Mouse (Mus musculus): Measurements from ENCODE around the gene Crym. TPM values are rescaled to one million over a fixed set of nuclear protein-coding genes. Genes with fewer than 3 reads are reported as not detected.

Crym gene
- polyA plus RNA-seq (2015; fragmentation: Nextera tagmentation; extraction: Ambion mirVana): 3.0 and 3.9 TPM in 2 replicates

GRCm38 (mm10) chr7:120201771-120202170, at the start of gene Crym:
Crym (minus strand) TSS chr7:120202111.

DNA sequence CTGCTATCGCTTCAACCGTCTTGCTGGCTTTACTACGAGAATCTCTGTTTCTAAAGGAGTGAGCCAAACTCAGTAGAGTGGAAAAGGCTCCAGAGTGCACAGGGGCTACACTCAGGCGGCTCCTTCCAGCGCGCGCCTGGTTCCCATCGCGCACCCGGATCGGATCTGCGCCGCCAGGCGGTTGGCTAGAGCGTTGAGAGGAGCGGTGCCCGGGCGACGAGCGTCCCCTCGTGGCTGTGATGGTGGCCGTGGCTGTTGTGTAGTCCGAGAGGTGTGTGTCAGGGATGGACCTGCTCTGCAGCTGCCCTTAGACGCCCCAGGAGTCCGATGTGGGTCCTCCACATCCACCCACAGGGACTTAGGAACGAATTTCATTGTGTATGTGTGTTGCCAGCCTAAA, 1.9 kb upstream of the Crym start, which contains the start of gene Abca14:
Abca14 (plus strand) TSS at position 173 of the 400 bp plus-strand sequence.

DNA sequence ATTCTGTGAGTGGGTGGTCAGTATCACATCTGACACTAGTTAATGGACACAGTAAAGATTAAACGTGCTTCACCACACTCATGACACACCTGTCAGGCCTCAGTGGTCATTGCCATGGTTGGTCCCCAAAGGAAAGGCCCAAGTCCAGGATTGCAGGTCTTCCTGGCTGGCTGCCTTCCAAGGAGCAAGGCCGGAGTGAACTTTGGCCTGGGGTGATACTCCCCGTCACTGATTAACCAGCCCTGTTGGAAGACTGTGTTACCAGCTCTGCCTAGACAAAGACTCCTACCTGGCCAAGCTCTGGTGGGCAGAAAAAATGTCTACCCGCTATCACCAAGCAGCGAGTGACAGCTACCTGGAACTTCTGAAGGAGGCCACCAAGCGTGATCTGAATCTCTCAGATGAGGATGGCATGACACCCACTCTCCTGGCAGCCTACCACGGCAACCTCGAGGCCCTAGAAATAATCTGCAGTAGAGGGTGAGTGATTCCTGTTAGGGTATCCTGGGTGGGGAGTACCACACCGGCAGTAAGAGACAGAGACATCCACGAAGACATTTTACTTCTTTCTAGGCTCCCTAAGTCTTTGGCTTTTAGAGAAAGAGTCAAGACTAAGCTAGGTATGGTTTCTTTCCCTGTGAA, 28.2 kb downstream of the Crym start, which contains the start of gene Anks4b:
Anks4b (plus strand) TSS at position 256 of the 642 bp plus-strand sequence.

GRCm38 (mm10) chr7:120145191-120145590, 56.7 kb downstream of the Crym start, which contains the start of gene Zp2:
Zp2 (minus strand) TSS chr7:120145291.

Other genes with a start within 250 kb of the Crym start
- not detected in 2 replicates for gene Dnah3, start 106.8 kb downstream of the Crym start, polyA plus RNA-seq (2015; fragmentation: Nextera tagmentation; extraction: Ambion mirVana)
- gene Tmem159, start 99.8 kb downstream of the Crym start, polyA plus RNA-seq (2015; fragmentation: Nextera tagmentation; extraction: Ambion mirVana): 184 and 186 TPM in 2 replicates
- not detected in 2 replicates for gene Zp2, start 56.8 kb downstream of the Crym start, polyA plus RNA-seq (2015; fragmentation: Nextera tagmentation; extraction: Ambion mirVana)
- gene Anks4b, start 28.3 kb downstream of the Crym start, polyA plus RNA-seq (2015; fragmentation: Nextera tagmentation; extraction: Ambion mirVana): not detected in 2 replicates
- gene Abca14, start 1.9 kb upstream of the Crym start, polyA plus RNA-seq (2015; fragmentation: Nextera tagmentation; extraction: Ambion mirVana): not detected in 2 replicates
- gene Abca15, start 126.6 kb upstream of the Crym start, polyA plus RNA-seq (2015; fragmentation: Nextera tagmentation; extraction: Ambion mirVana): not detected in 2 replicates
- gene Abca16, start 207.5 kb upstream of the Crym start, polyA plus RNA-seq (2015; fragmentation: Nextera tagmentation; extraction: Ambion mirVana): not detected in 2 replicates

Data from urinary bladder, postnatal 0 days (tissue).